Mouse (Mus musculus) ES-E14 (cell line): ENCODE results near the gene Tcte2. TPM values are rescaled to one million over a fixed set of nuclear protein-coding genes. Genes with fewer than 3 reads are reported as not detected.

Experiments used
- DNase-seq: peaks from one replicate; pipeline ENCODE4 v3.0.0-alpha.2; 2013; ENCODE audit warnings: low read depth, low spot score
- H3K27ac ChIP-seq: 2 replicates; pipeline ENCODE4 v1.5.1; 2012; ENCODE audit warnings: low read depth, mild to moderate bottlenecking, low read length, moderate library complexity, mixed read lengths; ENCODE audit not compliant: poor library complexity, insufficient read depth, severe bottlenecking
- H3K36me3 ChIP-seq: 2 replicates; pipeline ENCODE4 v1.6.1; 2012; ENCODE audit warnings: mild to moderate bottlenecking, low read length, moderate library complexity, mixed read lengths; ENCODE audit not compliant: control insufficient read depth, poor library complexity, insufficient read depth, severe bottlenecking
- H3K4me1 ChIP-seq, 2 experiments: fragments of 150-350 bp in 1 of 2; sonication (generic) in 1 of 2; 2 replicates each; pipeline ENCODE4 v1.6.1; 2012; ENCODE audit warnings: low read length in 2 of 2, mild to moderate bottlenecking in 1 of 2, mixed read lengths in 1 of 2; ENCODE audit not compliant: control insufficient read depth in 2 of 2, insufficient read depth in 2 of 2, poor library complexity in 1 of 2
- H3K4me3 ChIP-seq, 2 experiments: fragments of 150-350 bp in 1 of 2; sonication (generic) in 1 of 2; 2 replicates each; pipeline ENCODE4 v1.5.1; 2012; ENCODE audit warnings: low read length in 2 of 2, low read depth in 1 of 2, mild to moderate bottlenecking in 1 of 2, mixed read lengths in 1 of 2; ENCODE audit not compliant: insufficient read depth in 1 of 2, poor library complexity in 1 of 2, severe bottlenecking in 1 of 2
- H3K9ac ChIP-seq: 2 replicates; pipeline ENCODE4 v1.6.1; 2012; ENCODE audit warnings: low read depth, mild to moderate bottlenecking, low read length, mixed read lengths; ENCODE audit not compliant: poor library complexity, insufficient read depth, severe bottlenecking
- H3K9me3 ChIP-seq: fragments of 150-350 bp; sonication (generic); 2 replicates; pipeline ENCODE4 v1.6.1; 2012; ENCODE audit warnings: low read depth, mild to moderate bottlenecking, low read length; ENCODE audit not compliant: control insufficient read depth, insufficient read depth
- CHD2 ChIP-seq: IDR thresholded peaks from 2 replicates; pipeline ENCODE4 v1.6.1; 2014; ENCODE audit warnings: mild to moderate bottlenecking, low read depth, low read length, inconsistent platforms
- HCFC1 ChIP-seq: IDR thresholded peaks from 2 replicates; pipeline ENCODE4 v1.6.1; 2012; ENCODE audit warnings: low read length, inconsistent platforms, borderline replicate concordance; ENCODE audit not compliant: insufficient read depth
- MAFK ChIP-seq: IDR thresholded peaks from 2 replicates; pipeline ENCODE4 v1.6.1; 2014; ENCODE audit warnings: mild to moderate bottlenecking, low read depth, low read length, inconsistent platforms; ENCODE audit not compliant: insufficient read depth
- ZC3H11A ChIP-seq: IDR thresholded peaks from 2 replicates; pipeline ENCODE4 v1.6.1; 2012; ENCODE audit warnings: low read depth, mild to moderate bottlenecking, inconsistent platforms, low read length, borderline replicate concordance
- ZNF384 ChIP-seq: IDR thresholded peaks from 2 replicates; pipeline ENCODE4 v1.6.1; 2012; ENCODE audit warnings: low read depth, low read length, inconsistent platforms
- in situ Hi-C, 2 experiments: fragments of 600-800 bp; cut with MboI; formaldehyde crosslinking; loops; one replicate each; pipeline ENCODE4 v1.15.1; 2025; ENCODE audit warnings: low sequenced_read_pairs in 2 of 2, inconsistent platforms in 1 of 2; ENCODE audit not compliant: unreplicated experiment in 2 of 2
- total RNA-seq: library from RNA; depleted of rRNA; stranded (reverse); fragments of 300-350 nt; gene quantifications from 2 replicates; pipeline ENCODE4 v1.2.3, GENCODE M21; 2012

The Tcte2 gene
- total RNA-seq, 1 experiment, result 3.3 TPM

DNA sequence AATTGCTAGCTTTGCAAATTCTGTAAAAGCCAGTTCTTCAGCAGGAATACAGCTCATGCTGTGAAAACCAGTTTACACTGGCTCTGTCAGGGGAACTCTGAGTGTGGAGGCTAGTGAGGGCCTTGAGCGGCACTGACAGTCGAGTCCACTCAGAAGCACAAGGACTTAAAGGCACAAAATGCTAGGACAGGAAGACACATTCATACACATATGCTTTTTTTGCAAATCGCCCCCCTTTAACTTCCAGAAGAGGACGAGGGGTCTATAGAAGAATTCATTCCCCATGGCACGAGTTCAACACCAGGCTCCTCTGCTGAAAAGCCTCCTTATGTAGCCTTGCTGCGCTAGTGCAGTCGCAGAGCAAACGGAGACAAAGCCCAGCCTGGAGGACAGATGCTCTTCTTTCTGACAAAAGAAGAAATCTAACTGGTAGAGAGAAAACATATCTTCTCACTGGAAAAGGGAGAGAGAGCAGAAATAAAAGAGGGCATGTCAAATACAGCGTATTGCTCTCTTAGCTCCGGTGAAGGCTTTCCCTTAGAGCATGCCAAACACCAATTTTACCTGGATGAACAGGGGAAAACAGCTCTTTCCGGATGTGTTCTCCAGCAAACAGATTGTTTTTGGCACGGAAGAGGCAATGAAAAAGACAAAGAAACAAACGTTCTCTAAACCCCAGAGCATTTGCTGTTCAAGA, 2.3 kb downstream of the Tcte2 start:
- Histone ChIP-seq H3K4me3 (peak overlapping the region; percentile 89 to 96), H3K9me3 (no peaks in the 10 kb centered on the region), H3K36me3 (no peaks in the 10 kb centered on the region), H3K27ac (no peak overlapping the region), H3K9ac (peak overlapping the region; percentile 87; the same call in 1 of the 2 replicates), H3K4me1 (peaks cover 2 to 3% of the 10 kb centered on the region in 2 experiments; a peak in 1 of 4 replicates)
- in situ Hi-C loops, result no loop called here
- DNase-seq, result no peak
- TF ChIP-seq MAFK (0 out of 2 replicates have a peak, but pooled peaks have one; percentile 23), ZC3H11A (no peak)

DNA sequence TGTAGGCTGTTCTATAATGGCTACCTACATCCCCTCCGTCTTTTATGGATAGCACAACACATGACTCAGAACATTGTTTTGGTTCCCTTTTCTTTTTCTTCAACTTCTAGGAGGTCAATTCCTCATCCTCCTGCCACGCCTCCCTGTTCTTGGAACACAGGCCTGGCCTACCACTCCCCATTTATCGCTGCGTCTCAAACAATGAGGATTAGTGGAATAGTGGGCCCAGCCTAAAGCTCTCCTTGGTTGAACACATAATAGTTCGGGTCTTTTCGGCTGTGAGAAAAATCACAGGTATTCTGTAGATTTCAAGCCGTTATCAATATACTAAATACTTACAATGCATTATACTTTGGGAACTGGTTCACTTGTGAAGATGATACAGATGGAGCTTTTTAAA, 3.0 kb downstream of the Tcte2 start:
- Histone ChIP-seq H3K9me3 (no peaks in the 10 kb centered on the region), H3K9ac (no peak overlapping the region), H3K27ac (no peak overlapping the region), H3K36me3 (no peaks in the 10 kb centered on the region), H3K4me3 (no peak overlapping the region), H3K4me1 (peaks cover 2 to 3% of the 10 kb centered on the region in 2 experiments; a peak in 1 of 4 replicates)
- DNase-seq, result no peak
- in situ Hi-C loops, result no loop called here
- no peak for TF ChIP-seq ZNF384
- no peak for TF ChIP-seq ZC3H11A
- no peak for TF ChIP-seq CHD2
- no peak for TF ChIP-seq HCFC1
- no peak for TF ChIP-seq MAFK

DNA sequence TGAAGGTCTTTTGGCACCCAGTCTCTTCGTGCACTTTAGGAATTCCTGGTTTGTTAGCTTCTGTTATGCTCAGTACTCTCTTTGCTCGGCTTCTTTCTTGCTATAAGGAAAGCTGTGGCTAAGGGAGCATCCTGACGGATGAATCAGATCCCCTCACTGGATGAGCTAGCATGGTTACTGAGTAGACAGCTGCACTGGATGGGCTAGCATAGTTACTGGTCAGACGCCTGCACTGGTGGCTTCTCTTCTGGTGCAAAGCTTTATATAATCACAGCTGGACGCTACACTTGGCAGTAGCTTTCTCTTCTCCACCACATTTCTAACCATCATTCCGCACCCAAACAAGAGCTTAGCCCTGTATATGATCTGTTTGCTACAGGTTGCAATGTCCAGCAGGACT, 6.7 kb downstream of the Tcte2 start:
- in situ Hi-C loops, result no loop called here
- TF ChIP-seq MAFK (no peak), HCFC1 (no peak), ZNF384 (no peak), CHD2 (no peak), ZC3H11A (no peak)

DNA sequence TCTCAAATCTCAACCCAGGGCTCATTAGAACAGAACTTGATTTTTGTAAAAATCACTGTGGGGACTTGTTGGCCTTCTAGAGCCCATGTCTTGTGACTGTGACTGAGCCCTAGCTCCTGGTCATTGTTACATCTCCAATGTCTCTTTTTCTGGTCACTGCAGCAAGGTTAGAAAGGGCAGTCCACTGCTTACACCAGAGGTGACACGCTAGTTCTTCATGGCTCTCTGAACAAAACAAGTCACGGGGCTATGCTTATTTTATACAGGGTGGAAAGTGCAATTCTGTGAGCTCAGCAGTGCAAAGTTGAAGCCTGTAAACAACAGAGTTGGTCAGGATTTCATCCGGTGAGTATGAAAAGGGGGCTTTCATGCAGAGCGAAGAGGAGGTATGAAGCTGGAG, 7.7 kb downstream of the Tcte2 start:
- no peak overlapping the region for H3K27ac ChIP-seq
- no peak overlapping the region for H3K9ac ChIP-seq
- DNase-seq, result no peak
- in situ Hi-C loops, result no loop called here
- H3K9me3 ChIP-seq, result no peaks in the 10 kb centered on the region
- H3K36me3 ChIP-seq, result no peaks in the 10 kb centered on the region
- no peak overlapping the region for H3K4me3 ChIP-seq
- H3K4me1 ChIP-seq, result peaks cover 2 to 3% of the 10 kb centered on the region in 2 experiments; a peak in 1 of 4 replicates
- no peak for TF ChIP-seq ZC3H11A
- no peak for TF ChIP-seq ZNF384
- TF ChIP-seq HCFC1, result no peak
- TF ChIP-seq CHD2, result no peak
- no peak for TF ChIP-seq MAFK

More for the DNA sequence above, 6.7 kb downstream of the Tcte2 start:
- H3K9ac ChIP-seq, result no peak overlapping the region
- DNase-seq, result no peak
- H3K9me3 ChIP-seq, result no peaks in the 10 kb centered on the region
- H3K36me3 ChIP-seq, result no peaks in the 10 kb centered on the region
- H3K4me3 ChIP-seq, result no peak overlapping the region
- peaks cover 2 to 3% of the 10 kb centered on the region in 2 experiments; a peak in 1 of 4 replicates for H3K4me1 ChIP-seq
- H3K27ac ChIP-seq, result no peak overlapping the region
